Mouse (Mus musculus): ENCODE data around the gene Ppfibp2.

DNA sequence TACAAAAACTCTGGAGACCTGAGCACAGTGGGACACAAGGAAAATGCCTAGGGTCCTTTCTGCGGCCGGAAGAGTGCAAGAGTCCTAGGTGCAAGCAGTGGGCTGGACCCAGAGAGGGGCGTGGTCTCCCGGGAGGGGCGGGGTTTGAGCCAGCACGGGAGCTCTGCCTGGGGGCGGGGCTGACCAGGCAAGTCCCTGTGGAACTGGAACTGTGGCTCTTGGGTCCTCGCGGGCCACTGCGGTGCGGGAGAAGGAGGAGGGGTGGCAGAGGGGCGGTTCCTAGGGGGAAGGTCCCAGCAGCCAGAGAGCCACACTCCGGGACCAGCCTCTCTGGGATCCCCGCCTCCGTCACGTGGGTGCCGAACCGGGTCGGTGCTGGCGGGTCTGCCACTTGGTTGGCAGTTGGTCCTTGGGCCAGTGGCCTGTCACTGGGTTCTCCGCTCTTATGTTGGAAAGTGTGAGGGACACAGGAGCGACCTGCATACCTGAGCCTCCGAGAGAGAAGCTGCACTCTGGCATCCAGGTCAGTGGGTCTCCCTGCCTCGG, at the start of gene Ppfibp2:
- no peak for TF ChIP-seq CTCF (IDR thresholded peaks at IDR 0.05; ENCODE audit: low read depth, low read length)
- TF ChIP-seq POLR2A (IDR thresholded peaks at IDR 0.05; ENCODE audit: insufficient read depth, low read length): no peak
